Mouse (Mus musculus) colon, adult 2 months (tissue): Measurements from ENCODE around the gene Plekho1. TPM values are rescaled to one million over a fixed set of nuclear protein-coding genes. Genes with fewer than 3 reads are reported as not detected.

ENCODE experiments used
- polyA plus RNA-seq: library from polyadenylated mRNA; depleted of rRNA; stranded (reverse); fragments of >200 nt; gene quantifications from 2 replicates; pipeline ENCODE4 v1.2.3, GENCODE M21; 2012; rRNA removed

The Plekho1 gene
- polyA plus RNA-seq = 30.2 and 42.1 TPM in 2 replicates

GRCm38 (mm10) chr3:95995802-95996428 is at the start of gene Plekho1:
TSS of gene Plekho1 (minus strand) at chr3:95996001.

Other genes with a start within 250 kb of the Plekho1 start
- gene Tars2, start 235.8 kb downstream of the Plekho1 start, polyA plus RNA-seq = 24.9 and 25.4 TPM in 2 replicates
- 7.4 and 9.9 TPM in 2 replicates for gene Rprd2, start 177.1 kb downstream of the Plekho1 start, polyA plus RNA-seq
- gene Prpf3, start 140.1 kb downstream of the Plekho1 start, polyA plus RNA-seq = 4.4 and 5.8 TPM in 2 replicates
- gene Mrps21, start 124.5 kb downstream of the Plekho1 start, polyA plus RNA-seq = 46.5 and 49.5 TPM in 2 replicates
- 1.6 and 2.0 TPM in 2 replicates for gene Ciart, start 113.8 kb downstream of the Plekho1 start, polyA plus RNA-seq
- gene BC028528, start 104.0 kb downstream of the Plekho1 start, polyA plus RNA-seq = 1.3 and 3.2 TPM in 2 replicates
- 185 and 295 TPM in 2 replicates for gene Aph1a, start 102.0 kb downstream of the Plekho1 start, polyA plus RNA-seq
- gene Car14, start 91.3 kb downstream of the Plekho1 start, polyA plus RNA-seq = 1.0 and 1.2 TPM in 2 replicates
- 4.6 and 12.0 TPM in 2 replicates for gene Anp32e, start 66.8 kb downstream of the Plekho1 start, polyA plus RNA-seq
- 3.4 and 4.2 TPM in 2 replicates for gene Vps45, start 62.5 kb upstream of the Plekho1 start, polyA plus RNA-seq
- 16.0 and 17.8 TPM in 2 replicates for gene Otud7b, start 108.5 kb upstream of the Plekho1 start, polyA plus RNA-seq
- gene Mtmr11, start 166.0 kb upstream of the Plekho1 start, polyA plus RNA-seq = 38.7 and 44.7 TPM in 2 replicates
- 72.6 and 80.8 TPM in 2 replicates for gene Sf3b4, start 176.3 kb upstream of the Plekho1 start, polyA plus RNA-seq
- 2.3 and 2.5 TPM in 2 replicates for gene Sv2a, start 185.2 kb upstream of the Plekho1 start, polyA plus RNA-seq
- gene Bola1, start 223.7 kb upstream of the Plekho1 start, polyA plus RNA-seq = 73.9 and 91.3 TPM in 2 replicates
- gene Hist2h2ab, start 223.9 kb upstream of the Plekho1 start, polyA plus RNA-seq = 1.8 and 8.0 TPM in 2 replicates
- 18.8 and 23.5 TPM in 2 replicates for gene Hist2h2ac, start 224.9 kb upstream of the Plekho1 start, polyA plus RNA-seq
- 4.2 and 4.6 TPM in 2 replicates for gene Hist2h2be, start 225.1 kb upstream of the Plekho1 start, polyA plus RNA-seq
- gene Hist2h3c2, start 243.1 kb upstream of the Plekho1 start, polyA plus RNA-seq = 105 and 114 TPM in 2 replicates
- gene Hist2h2aa2, start 244.3 kb upstream of the Plekho1 start, polyA plus RNA-seq = 291 and 333 TPM in 2 replicates
- gene Hist2h2aa1, start 249.5 kb upstream of the Plekho1 start, polyA plus RNA-seq = 316 and 418 TPM in 2 replicates